Mouse (Mus musculus) lung, adult 2 months (tissue): Measurements from ENCODE around the gene Gprin2.

Experiments used
- CTCF ChIP-seq: fragments of 200-500 bp; IDR thresholded peaks from 2 replicates; pipeline ENCODE4 v1.5.1; 2011; ENCODE audit warnings: mild to moderate bottlenecking, low read length, control low read depth; ENCODE audit not compliant: insufficient read depth
- POLR2A ChIP-seq: fragments of 200-500 bp; IDR thresholded peaks from 2 replicates; pipeline ENCODE4 v1.6.1; 2011; ENCODE audit warnings: low read depth, mild to moderate bottlenecking, control low read depth, low read length, borderline replicate concordance; ENCODE audit errors: extremely low read depth

DNA sequence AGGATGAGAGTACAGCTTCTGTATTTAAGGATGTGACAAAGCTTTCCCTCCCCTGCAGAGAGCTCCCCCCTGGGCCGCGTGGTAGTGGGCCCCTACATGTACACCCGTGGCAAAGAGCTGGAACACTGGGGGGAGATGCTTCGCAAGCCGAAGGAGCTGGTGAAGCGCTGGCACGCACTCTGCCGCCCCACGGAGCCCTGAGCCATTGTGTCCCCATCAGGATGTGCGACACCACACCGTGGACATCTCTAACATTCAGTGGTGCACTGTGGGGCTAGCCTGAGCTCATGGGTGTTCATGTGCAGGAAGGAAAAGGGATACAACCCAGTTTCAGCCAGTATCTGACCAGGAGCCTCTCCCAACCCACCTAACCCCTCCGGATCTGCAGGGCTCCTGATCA is 26.5 kb upstream of the Gprin2 start:
- TF ChIP-seq CTCF (no peak), POLR2A (no peak)
